Mouse (Mus musculus): ENCODE measurements around the gene Fbxo27.

DNA sequence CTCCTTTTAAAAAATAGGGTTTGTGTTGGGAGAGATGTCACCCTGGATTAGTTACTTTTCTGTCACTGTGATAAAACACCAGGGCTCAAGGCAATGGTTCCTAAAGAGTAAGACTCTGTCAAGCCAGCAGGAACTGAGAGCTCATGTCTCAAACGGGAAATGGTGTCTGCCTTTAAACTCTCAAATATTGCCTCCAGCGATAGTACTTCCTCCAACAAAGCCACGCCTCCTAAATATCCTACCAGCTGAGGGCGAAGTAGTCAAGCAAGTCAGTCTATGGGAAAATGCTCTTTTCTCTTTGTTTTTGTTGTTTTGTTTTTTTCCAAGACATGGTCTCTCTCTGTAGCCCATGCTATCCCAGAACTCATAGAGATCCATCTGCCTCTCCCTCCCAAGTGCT is 21.5 kb upstream of the Fbxo27 start:
- no peak for TF ChIP-seq CTCF (IDR thresholded peaks at IDR 0.05; ENCODE audit: low read depth)
- TF ChIP-seq EP300 (IDR thresholded peaks at IDR 0.05; ENCODE audit: low read depth) = no peak

All from liver, postnatal 0 days (tissue).